Mouse (Mus musculus) left cerebral cortex, postnatal 10 days (tissue): Measurements from ENCODE around the gene Fam43a. TPM values are rescaled to one million over a fixed set of nuclear protein-coding genes. Genes with fewer than 3 reads are reported as not detected.

Experiments
- DNase-seq, 2 experiments: peaks; one replicate each; pipeline ENCODE4 v3.0.0; 2021 to 2022; ENCODE audit warnings: low spot score in 2 of 2, mixed read lengths in 1 of 2; ENCODE audit errors: extremely low spot score in 1 of 2
- intact Hi-C: fragments of 180-260 bp; cut with DNase I; formaldehyde crosslinking; loops from one replicate; pipeline ENCODE4 v1.15.1; 2025
- total RNA-seq, 2 experiments: library from RNA; stranded (reverse); gene quantifications; 2 replicates each; pipeline ENCODE4 v1.2.3; 2021

Gene Fam43a
- total RNA-seq, 2 experiments from 2014 or later: 11.5 to 15.3 TPM

- intact Hi-C loops: no loop called here
- no peak for DNase-seq
Measured at GRCm38 (mm10) chr16:30614122-30614521, 14.6 kb downstream of the Fam43a start.

GRCm38 (mm10) chr16:30614705-30615317 lies 15.3 kb downstream of the Fam43a start:
- no peak for DNase-seq
- intact Hi-C loops: no loop called here

- intact Hi-C loops: no loop called here
- DNase-seq: no peak
Measured at GRCm38 (mm10) chr16:30616281-30616680, 16.8 kb downstream of the Fam43a start.

- no peak for DNase-seq
- intact Hi-C loops: no loop called here
Measured at GRCm38 (mm10) chr16:30623645-30624044, 24.1 kb downstream of the Fam43a start.

GRCm38 (mm10) chr16:30624640-30625039 lies 25.1 kb downstream of the Fam43a start:
- no peak for DNase-seq
- intact Hi-C loops: no loop called here

- DNase-seq: peak in 1 of 2 experiments; percentile 39
Measured at GRCm38 (mm10) chr16:30627586-30628337, 28.2 kb downstream of the Fam43a start.

GRCm38 (mm10) chr16:30628401-30628800 lies 28.9 kb downstream of the Fam43a start:
- no peak for DNase-seq
- intact Hi-C loops: no loop called here

More at GRCm38 (mm10) chr16:30627586-30628337, 28.2 kb downstream of the Fam43a start:
- intact Hi-C loops: no loop called here

GRCm38 (mm10) chr16:30629509-30629908 lies 30.0 kb downstream of the Fam43a start:
- no peak for DNase-seq
- intact Hi-C loops: no loop called here

- no peak for DNase-seq
- intact Hi-C loops: no loop called here
Measured at GRCm38 (mm10) chr16:30633906-30634746, 34.6 kb downstream of the Fam43a start.

GRCm38 (mm10) chr16:30638586-30638985 lies 39.1 kb downstream of the Fam43a start:
- intact Hi-C loops: no loop called here
- no peak for DNase-seq

GRCm38 (mm10) chr16:30640591-30640990 lies 41.1 kb downstream of the Fam43a start:
- intact Hi-C loops: no loop called here
- no peak for DNase-seq

GRCm38 (mm10) chr16:30641408-30641807 lies 41.9 kb downstream of the Fam43a start:
- intact Hi-C loops: no loop called here
- no peak for DNase-seq

GRCm38 (mm10) chr16:30642229-30642628 lies 42.7 kb downstream of the Fam43a start:
- no peak for DNase-seq
- intact Hi-C loops: no loop called here

GRCm38 (mm10) chr16:30644981-30645380 lies 45.5 kb downstream of the Fam43a start:
- DNase-seq: no peak
- intact Hi-C loops: no loop called here

- no peak for DNase-seq
- intact Hi-C loops: no loop called here
Measured at GRCm38 (mm10) chr16:30645841-30646558, 46.5 kb downstream of the Fam43a start.

- DNase-seq: no peak
- intact Hi-C loops: no loop called here
Measured at GRCm38 (mm10) chr16:30646856-30647255, 47.3 kb downstream of the Fam43a start.

- intact Hi-C loops: loop anchor here (5.0 kb wide), 1 partner anchor 49 kb away; no protein-coding TSS in a partner anchor
- no peak for DNase-seq
Measured at GRCm38 (mm10) chr16:30651292-30651691, 51.8 kb downstream of the Fam43a start.
